Mouse (Mus musculus) CD4-positive naive resting alpha-beta T cell, adult 57 days (primary cell): ENCODE data around the gene Avp. TPM values are rescaled to one million over a fixed set of nuclear protein-coding genes. Genes with fewer than 3 reads are reported as not detected.

Experiments
- total RNA-seq: library from RNA; stranded (reverse); gene quantifications from one replicate; pipeline ENCODE4 v1.2.4, GENCODE M21; 2023

Avp gene
- total RNA-seq: not detected

DNA sequence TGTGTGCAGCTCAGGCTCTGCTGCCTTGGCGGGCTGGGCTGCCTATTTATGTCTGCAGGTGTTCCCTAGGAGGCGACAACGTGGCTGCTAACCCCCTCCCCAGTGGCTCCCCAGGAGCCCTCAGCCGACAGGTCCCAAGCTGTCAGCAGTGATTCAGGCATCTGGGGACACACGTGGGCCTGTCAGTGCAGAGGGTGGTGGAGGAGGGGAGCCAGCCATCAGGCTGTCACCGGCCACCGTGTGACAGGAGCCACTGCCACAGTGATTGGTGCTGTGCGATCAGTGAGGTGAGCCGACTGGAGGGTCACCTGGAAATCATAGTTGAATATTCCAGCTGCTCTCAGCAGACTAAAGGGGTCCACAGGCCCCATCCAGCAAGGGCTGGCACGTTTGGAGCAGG lies at the start of gene Avp:
TSS of gene Avp (minus strand) at position 3 of the 400 bp plus-strand sequence.

DNA sequence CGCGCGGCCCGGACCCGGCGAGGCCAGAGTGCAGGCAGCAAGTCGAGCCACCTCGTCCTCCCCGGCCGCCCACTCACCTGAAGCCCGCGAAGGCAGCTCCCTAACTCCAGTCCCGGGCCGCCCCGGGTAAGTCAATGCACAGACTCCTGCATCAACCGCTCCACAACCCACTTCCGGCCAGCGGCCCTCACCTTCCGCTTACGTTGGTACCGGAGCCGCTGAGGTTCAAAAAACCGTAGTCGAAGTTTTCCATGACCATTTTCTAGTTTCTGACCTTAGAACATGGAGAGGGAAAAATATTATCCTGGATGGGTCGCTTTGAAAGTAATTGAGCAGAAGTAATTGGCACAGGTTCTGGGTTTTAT lies 47.5 kb upstream of the Avp start, which contains the start of the genes Fastkd5 and Ubox5:
TSS of gene Fastkd5 (minus strand) at position 189 of the 365 bp plus-strand sequence.
TSS of gene Ubox5 (minus strand) at position 200 of the 365 bp plus-strand sequence.

DNA sequence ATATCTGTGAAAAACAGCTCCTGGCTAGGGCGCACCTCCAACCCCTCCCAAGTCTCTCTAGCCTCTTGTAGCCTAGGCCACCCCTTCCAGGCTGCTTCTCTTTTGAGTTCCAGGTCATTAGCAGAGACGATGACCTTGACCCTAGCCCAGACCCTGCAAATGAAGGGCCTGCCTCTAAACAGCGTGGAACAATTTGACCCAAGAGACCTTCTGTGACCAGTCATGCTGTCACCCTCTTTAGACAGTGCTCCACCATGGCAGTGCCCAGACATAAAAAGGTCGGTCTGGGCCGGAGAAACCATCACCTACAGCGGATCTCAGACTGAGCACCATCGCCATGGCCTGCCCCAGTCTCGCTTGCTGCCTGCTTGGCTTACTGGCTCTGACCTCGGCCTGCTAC lies 6.5 kb downstream of the Avp start, which contains the start of gene Oxt:
TSS of gene Oxt (plus strand) at position 301 of the 400 bp plus-strand sequence.

DNA sequence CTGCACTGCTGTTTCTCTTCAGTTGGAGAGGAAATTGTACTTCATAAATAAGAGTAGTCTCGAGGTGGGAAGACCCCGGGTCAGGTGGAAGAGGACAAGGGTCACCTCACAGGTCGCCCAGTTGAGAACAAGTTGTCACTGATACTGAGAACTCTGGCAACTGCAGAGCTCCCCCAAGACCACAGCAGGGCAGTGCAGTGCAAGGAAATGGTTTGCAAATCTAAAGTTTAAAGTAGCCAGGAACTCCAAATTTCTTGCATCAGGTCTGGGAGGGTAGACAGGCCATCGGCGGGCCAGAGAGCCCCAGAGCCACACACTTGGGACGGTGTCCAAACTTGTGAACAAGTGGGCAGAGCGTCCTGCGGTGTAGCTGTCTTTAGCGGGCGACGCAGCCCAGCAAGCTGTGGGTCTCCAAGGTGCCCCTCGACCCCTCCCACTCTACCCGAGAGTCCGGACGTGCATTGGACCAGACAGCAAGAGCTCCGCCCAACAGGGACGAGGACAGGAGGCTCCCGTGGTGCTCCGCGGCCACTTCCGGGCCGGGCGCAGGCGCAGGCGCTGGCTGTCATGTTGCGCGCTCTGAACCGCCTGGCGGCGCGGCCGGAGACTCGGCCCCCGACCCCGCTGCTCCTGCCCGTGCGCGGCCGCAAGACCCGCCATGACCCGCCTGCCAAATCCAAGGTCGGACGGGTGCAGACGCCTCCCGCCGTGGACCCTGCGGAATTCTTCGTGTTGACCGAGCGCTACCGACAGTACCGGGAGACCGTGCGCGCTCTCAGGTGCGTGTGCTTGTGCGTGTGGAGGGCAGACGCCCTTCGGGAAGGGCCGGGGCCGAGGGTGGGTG lies 18.9 kb downstream of the Avp start, which contains the start of gene Mrps26:
TSS of gene Mrps26 (plus strand) at position 531 of the 844 bp plus-strand sequence.

Other genes with a start within 250 kb of the Avp start
- 0.65 TPM for gene Cpxm1, start 185.0 kb downstream of the Avp start, total RNA-seq
- not detected for gene Gm28372, start 177.3 kb downstream of the Avp start, total RNA-seq
- gene 1700020A23Rik, start 177.3 kb downstream of the Avp start, total RNA-seq: not detected
- gene Tmem239, start 176.1 kb downstream of the Avp start, total RNA-seq: not detected
- 132 TPM for gene Vps16, start 158.2 kb downstream of the Avp start, total RNA-seq
- gene Pced1a, start 157.9 kb downstream of the Avp start, total RNA-seq: 26.0 TPM
- 129 TPM for gene Ptpra, start 132.3 kb downstream of the Avp start, total RNA-seq
- gene Mrps26, start 18.8 kb downstream of the Avp start, total RNA-seq: 62.3 TPM
- not detected for gene Oxt, start 6.4 kb downstream of the Avp start, total RNA-seq
- 7.8 TPM for gene Fastkd5, start 47.5 kb upstream of the Avp start, total RNA-seq
- gene Ubox5, start 47.5 kb upstream of the Avp start, total RNA-seq: 4.5 TPM
- gene Lzts3, start 60.2 kb upstream of the Avp start, total RNA-seq: 4.3 TPM
- 136 TPM for gene Ddrgk1, start 82.1 kb upstream of the Avp start, total RNA-seq
- 15.7 TPM for gene Itpa, start 85.1 kb upstream of the Avp start, total RNA-seq
- gene Slc4a11, start 115.0 kb upstream of the Avp start, total RNA-seq: 1.0 TPM